Mouse (Mus musculus): ENCODE data around the gene Wdr95. TPM values are rescaled to one million over a fixed set of nuclear protein-coding genes. Genes with fewer than 3 reads are reported as not detected.

The Wdr95 gene
- total RNA-seq, 1 experiment from 2014 or later = not detected

DNA sequence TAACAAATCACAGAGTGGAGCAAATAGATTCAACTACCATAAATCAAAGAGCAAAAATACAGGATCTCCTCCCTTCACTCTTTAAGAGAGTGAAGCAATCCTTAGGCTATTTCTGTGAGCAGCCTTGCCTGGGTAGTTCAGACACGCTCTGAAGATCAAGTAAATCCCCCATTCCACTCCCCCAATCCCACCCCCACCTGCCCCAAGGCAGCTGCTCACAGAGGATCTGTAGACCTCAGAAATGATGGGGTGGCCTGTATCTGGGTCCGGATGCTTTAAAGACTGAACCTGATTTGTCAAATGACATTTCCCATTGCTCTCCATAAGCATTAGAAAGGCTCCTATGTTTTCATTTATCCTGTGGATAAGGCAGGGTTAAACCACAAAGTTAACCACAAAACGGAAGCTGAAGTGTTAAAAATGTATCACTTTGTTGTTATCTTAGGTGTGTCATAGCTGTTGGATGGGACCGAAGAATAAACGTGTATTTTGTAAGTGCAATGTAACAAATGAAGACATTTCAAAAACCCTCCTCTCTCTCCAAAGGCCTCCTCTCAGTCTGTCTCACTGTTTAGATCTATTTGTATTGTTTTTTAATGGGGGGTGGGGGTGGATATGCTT, 54.3 kb downstream of the Wdr95 start:
- DNase-seq = no peak

DNA sequence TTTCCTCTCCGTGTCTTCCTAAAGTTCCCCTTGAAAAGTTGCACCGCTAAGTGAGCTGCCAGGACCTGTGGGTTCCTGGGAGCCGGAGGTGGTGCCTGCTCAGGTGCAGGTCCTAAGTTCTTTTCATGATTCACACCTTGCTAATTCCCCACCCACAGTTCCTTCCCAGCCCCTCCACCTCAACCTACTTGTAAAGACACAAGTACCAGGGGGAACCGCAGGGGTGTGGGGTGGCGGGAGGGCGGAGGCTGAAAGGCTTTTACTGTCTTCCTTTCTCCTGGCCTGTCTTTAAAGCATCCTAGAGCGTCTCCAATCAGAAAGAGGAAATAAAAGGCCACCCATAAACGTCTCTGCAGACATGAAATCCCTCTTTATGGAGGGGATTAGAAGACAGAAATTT, 55.0 kb downstream of the Wdr95 start:
- no peak for DNase-seq

DNA sequence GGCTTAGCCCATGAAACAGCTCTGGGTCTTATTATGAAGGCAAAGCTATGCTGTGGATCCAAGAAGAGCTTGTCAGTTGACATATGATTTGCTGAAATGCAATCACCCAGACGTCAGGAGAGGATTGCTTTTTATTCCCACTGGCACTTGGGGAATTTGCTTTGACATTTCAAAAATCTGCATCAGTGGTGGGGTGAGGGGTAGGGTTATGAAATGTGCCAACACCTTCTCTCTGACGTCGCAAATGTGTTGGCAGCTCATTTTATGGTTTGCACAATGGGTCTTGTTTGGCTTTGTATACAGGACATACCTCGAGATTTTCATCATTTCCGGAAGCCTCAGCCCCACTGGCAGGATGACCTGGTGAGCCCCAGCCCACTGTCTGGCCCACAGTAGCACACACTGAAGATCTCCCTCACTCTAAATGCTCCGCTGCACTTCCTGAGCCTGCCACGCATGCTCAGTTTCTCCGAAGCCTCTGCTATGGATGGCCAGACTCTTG, 55.7 kb downstream of the Wdr95 start:
- DNase-seq = no peak

- DNase-seq = no peak
These were observed 56.8 kb downstream of the Wdr95 start for GRCm38 (mm10) chr5:149585231-149585630.

GRCm38 (mm10) chr5:149585910-149586309, 57.4 kb downstream of the Wdr95 start:
- DNase-seq = peak; percentile 47

GRCm38 (mm10) chr5:149587327-149587895, 58.9 kb downstream of the Wdr95 start:
- DNase-seq = no peak

GRCm38 (mm10) chr5:149588814-149589534, 60.5 kb downstream of the Wdr95 start:
- DNase-seq = no peak

DNA sequence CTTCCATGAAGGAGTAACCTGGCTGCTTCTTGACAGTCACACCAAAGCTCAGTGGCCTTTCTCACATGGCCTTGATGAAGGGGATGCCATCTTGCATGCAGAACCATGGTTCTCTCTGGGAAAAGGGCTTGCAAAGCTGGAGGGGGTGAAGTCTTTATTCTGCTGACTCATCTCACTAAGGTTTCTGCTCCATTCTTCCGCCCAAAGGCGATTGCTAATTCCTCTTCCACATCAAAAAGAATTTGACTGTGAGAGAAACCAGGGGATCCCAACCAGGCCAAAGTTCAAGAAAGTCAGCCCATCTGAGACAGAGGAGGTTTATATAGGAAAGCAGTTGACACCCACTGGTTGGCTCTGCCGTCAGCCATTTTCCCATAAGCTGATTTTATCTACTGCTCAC, 61.5 kb downstream of the Wdr95 start:
- no peak for DNase-seq

DNA sequence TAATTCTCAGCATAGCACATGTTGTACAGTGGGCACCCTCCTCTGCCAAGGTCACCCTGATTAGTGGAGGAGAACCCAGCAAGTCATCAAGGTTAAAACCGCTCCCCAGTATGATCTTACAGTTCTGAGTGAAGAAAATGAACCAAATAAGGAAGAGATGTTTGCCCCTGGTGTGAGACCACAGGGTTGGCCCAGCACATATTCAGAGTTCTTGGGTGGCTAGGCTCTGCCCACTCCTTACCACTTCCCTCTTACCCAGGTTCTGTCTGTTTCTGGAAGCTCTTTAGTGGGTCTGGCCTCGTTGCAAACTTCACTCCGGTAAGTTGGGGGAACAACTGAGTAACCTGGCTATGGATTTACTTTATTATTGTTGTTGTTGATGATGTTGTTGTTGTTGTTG, 65.7 kb downstream of the Wdr95 start:
- DNase-seq = no peak

- no peak for DNase-seq
These were observed 68.9 kb downstream of the Wdr95 start for GRCm38 (mm10) chr5:149597351-149597750.

- DNase-seq = no peak
These were observed 73.5 kb downstream of the Wdr95 start for GRCm38 (mm10) chr5:149601996-149602395.

GRCm38 (mm10) chr5:149603241-149603640, 74.8 kb downstream of the Wdr95 start:
- no peak for DNase-seq

GRCm38 (mm10) chr5:149607083-149607720, 78.7 kb downstream of the Wdr95 start:
- no peak for DNase-seq

- DNase-seq = no peak
These were observed 83.1 kb downstream of the Wdr95 start for GRCm38 (mm10) chr5:149611476-149612164.

DNA sequence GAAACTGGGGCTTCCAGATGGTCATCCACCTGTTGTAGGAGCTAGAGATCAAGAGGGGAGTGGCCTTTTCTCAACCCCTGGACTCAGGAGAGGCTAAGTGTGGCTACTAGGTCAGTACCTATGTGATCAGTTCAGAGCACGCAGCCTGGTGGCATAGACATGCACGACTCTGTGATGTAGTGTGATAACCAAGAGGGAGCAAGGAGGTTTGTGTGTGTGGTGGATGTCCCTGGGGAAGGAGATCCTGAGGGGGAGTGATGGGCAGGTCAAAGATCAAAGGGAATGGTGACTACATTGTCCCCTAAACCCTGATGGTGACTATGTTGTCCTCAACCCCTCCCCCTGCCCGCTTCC, 83.7 kb downstream of the Wdr95 start:
- no peak for DNase-seq

DNA sequence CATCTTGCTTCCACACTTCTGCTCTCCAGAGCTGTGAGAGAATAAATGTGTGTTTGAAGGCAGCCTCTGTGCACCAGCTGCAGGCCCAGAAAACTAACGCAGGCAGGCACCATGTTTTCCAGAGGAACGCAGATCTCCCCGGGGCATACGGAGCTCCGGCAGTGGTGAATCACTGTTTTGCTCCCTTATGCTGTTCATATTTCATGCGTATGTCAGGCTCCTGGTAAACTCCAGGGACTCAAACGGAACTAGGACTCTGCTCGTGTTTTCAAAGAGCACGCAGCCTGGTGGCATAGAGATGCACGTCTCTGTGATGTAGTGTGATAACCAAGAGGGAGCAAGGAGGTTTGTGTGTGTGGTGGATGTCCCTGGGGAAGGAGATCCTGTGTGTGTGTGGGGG, 84.3 kb downstream of the Wdr95 start:
- DNase-seq = peak; percentile 33

- peak; percentile 32 for DNase-seq
These were observed 87.7 kb downstream of the Wdr95 start for GRCm38 (mm10) chr5:149616138-149616537.

GRCm38 (mm10) chr5:149616817-149617216, 88.3 kb downstream of the Wdr95 start:
- DNase-seq = no peak

GRCm38 (mm10) chr5:149617776-149618425, 89.4 kb downstream of the Wdr95 start:
- DNase-seq = no peak

DNA sequence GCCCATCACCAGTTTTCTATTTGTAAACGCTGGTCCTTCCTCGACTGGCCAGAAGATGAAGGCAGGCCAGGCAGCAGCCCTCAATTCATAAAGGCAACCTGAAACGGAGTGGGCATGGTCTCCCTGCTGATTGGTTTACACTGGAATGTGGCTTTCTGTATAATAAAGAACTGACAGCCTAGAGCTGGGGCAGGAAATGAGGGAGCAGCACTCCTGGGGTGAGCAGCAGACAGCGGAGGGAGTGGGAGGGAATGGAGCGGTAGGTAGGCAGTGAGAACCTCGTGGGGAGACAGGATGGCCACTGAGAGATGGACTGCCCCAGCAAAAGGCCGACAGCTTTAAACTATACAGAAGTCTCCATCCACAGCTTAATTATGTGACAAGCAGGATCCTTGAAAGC, 93.7 kb downstream of the Wdr95 start:
- DNase-seq = no peak

DNA sequence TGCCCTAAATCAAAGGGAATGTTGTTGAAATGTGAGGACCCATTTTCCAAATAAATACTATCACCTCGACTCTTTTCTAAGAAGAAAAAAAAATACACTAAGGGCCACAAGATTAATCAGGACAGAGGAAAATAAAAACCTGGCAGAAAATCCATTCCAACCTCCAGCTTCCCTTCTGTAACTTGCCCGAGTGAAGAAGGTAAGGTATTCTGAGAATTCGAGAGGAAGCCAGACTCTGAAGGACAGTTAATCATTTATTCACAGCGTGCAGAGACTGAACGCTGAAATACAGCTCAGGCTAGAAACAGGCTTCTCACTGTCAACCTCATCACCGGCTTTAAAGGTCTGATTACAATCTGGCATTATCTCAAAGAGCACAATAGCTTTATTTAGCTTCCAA, 94.2 kb downstream of the Wdr95 start:
- DNase-seq = no peak
